Mouse (Mus musculus): ENCODE data around the gene Slfn5.

DNA sequence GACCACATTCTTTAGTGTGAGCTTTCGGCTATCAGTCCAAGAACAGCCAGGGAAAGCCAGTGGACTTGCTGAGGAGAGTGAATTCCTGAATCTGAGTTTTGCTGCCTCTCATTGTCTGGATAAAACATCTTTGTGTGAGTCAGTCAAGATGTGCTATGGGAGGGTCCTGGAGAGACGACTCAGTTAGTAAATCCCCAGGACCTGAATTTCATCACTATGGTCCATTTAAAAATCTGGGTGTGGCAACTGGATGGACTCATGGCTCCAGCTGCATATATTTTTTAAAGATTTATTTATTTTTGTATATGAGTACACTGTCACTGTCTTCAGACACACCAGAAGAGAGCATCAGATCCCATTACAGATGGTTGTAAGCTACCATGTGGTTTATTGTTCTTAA is 5.5 kb upstream of the Slfn5 start:
- TF ChIP-seq GATA1 (IDR thresholded peaks at IDR 0.05; ENCODE audit: low read length) (no peak), TAL1 (IDR thresholded peaks at IDR 0.05; ENCODE audit: low read length) (no peak)
